19 mouse cellular contexts compared by ENCODE assay signal in genomic region chr15:87188816-87189455, GRCm38 (mm10).
DNase-seq lines count a peak whose midpoint lies in the region; ATAC-seq and TF ChIP-seq lines count a peak whose summit lies in the region.
"Had no signal": no experiment of that assay in that cellular context is flagged by ENCODE, and none has a peak within 500 bp of the region (broad histone marks: within the 10 kb centered on the region; RNA-seq: fewer than 3 reads in every experiment).

No protein-coding gene starts in this region.

- no peak overlapping the region for H3K9ac ChIP-seq in kidney, postnatal 0 days (ENCODE audit: low read depth, low read length)
- H3K9ac ChIP-seq in midbrain, postnatal 0 days (replicated peaks; ENCODE audit: low read length, poor library complexity, severe bottlenecking), result no peak overlapping the region
- H3K9ac ChIP-seq in midbrain, embryonic 16.5 days (ENCODE audit: low read depth, low read length), result no peak overlapping the region
- H3K9ac ChIP-seq: kidney, embryonic 15.5 days had no signal

- no peak overlapping the region for H3K4me2 ChIP-seq in kidney, postnatal 0 days (ENCODE audit: low read length)
- H3K4me2 ChIP-seq in midbrain, postnatal 0 days (ENCODE audit: low read depth, low read length, poor library complexity, severe bottlenecking), result no peak overlapping the region
- no peak overlapping the region for H3K4me2 ChIP-seq in midbrain, embryonic 16.5 days (ENCODE audit: low read length)
- H3K4me2 ChIP-seq: kidney, embryonic 15.5 days had no signal

- H3K4me3 ChIP-seq in kidney, postnatal 0 days (replicated peaks; ENCODE audit: low read depth, low read length), result no peak overlapping the region
- H3K4me3 ChIP-seq in midbrain, postnatal 0 days (ENCODE audit: low read depth, low read length), result no peak overlapping the region
- H3K4me3 ChIP-seq in midbrain, embryonic 16.5 days (ENCODE audit: low read depth, low read length), result no peak overlapping the region
- H3K4me3 ChIP-seq: embryonic facial prominence, embryonic 10.5 days; kidney, embryonic 15.5 days; midbrain, embryonic 10.5 days; myocyte had no signal

- peak; percentile 61 for DNase-seq in embryo, embryonic 10 days (ENCODE audit: low spot score)
- DNase-seq in embryo, embryonic 9.5 days (ENCODE audit: extremely low spot score), result no peak
- no peak for DNase-seq in kidney, postnatal 0 days (ENCODE audit: low spot score)
- no peak for DNase-seq in kidney, postnatal 4 days
- no peak for DNase-seq in midbrain, postnatal 0 days (ENCODE audit: low spot score)
- no peak for DNase-seq in thymus, postnatal 36 days
- DNase-seq: cerebellum, adult 11 months; layer of hippocampus, adult 9-11 months; left cerebral cortex, postnatal 4 days; lung, adult 18-20 months; right cerebral cortex, postnatal 25 days had no signal

- no peaks in the 10 kb centered on the region for H3K27me3 ChIP-seq in kidney, postnatal 0 days (ENCODE audit: insufficient read depth, low read length)
- no peaks in the 10 kb centered on the region for H3K27me3 ChIP-seq in midbrain, postnatal 0 days (ENCODE audit: insufficient read depth, low read length)
- H3K27me3 ChIP-seq in midbrain, embryonic 16.5 days (ENCODE audit: control insufficient read depth, insufficient read depth, low read depth, low read length), result no peaks in the 10 kb centered on the region
- H3K27me3 ChIP-seq: kidney, embryonic 15.5 days had no signal

- WGBS in kidney, postnatal 0 days, result 83% methylated on average over 9 of the region's 9 CpGs
- 74% methylated on average over 9 of the region's 9 CpGs for WGBS in midbrain, postnatal 0 days
- 66% methylated on average over 9 of the region's 9 CpGs for WGBS in midbrain, embryonic 16.5 days

- H3K4me1 ChIP-seq in kidney, postnatal 0 days (replicated peaks; ENCODE audit: insufficient read depth, low read length), result no peaks in the 10 kb centered on the region
- no peaks in the 10 kb centered on the region for H3K4me1 ChIP-seq in midbrain, postnatal 0 days (ENCODE audit: insufficient read depth, low read length)
- H3K4me1 ChIP-seq in midbrain, embryonic 16.5 days (ENCODE audit: control insufficient read depth, insufficient read depth, low read length), result no peaks in the 10 kb centered on the region
- H3K4me1 ChIP-seq: embryonic facial prominence, embryonic 10.5 days; kidney, embryonic 15.5 days; midbrain, embryonic 10.5 days had no signal

- H3K36me3 ChIP-seq in kidney, postnatal 0 days (ENCODE audit: insufficient read depth, low read length), result no peaks in the 10 kb centered on the region
- no peaks in the 10 kb centered on the region for H3K36me3 ChIP-seq in midbrain, postnatal 0 days (ENCODE audit: insufficient read depth, low read length)
- H3K36me3 ChIP-seq in midbrain, embryonic 16.5 days (ENCODE audit: control insufficient read depth, insufficient read depth, low read length), result no peaks in the 10 kb centered on the region
- H3K36me3 ChIP-seq: embryonic facial prominence, embryonic 10.5 days; G1E; kidney, embryonic 15.5 days; midbrain, embryonic 10.5 days had no signal

- no peak overlapping the region for H3K27ac ChIP-seq in kidney, postnatal 0 days
- no peak overlapping the region for H3K27ac ChIP-seq in midbrain, postnatal 0 days (ENCODE audit: low read depth, low read length)
- H3K27ac ChIP-seq in midbrain, embryonic 16.5 days (ENCODE audit: low read length), result no peak overlapping the region
- H3K27ac ChIP-seq: embryonic facial prominence, embryonic 10.5 days; kidney, embryonic 15.5 days; midbrain, embryonic 10.5 days had no signal

- H3K9me3 ChIP-seq in kidney, postnatal 0 days (replicated peaks; ENCODE audit: low read length), result no peaks in the 10 kb centered on the region
- no peaks in the 10 kb centered on the region for H3K9me3 ChIP-seq in midbrain, postnatal 0 days (ENCODE audit: low read length)
- no peaks in the 10 kb centered on the region for H3K9me3 ChIP-seq in midbrain, embryonic 16.5 days (replicated peaks; ENCODE audit: control insufficient read depth, low read length, poor library complexity, severe bottlenecking)
- H3K9me3 ChIP-seq: embryonic facial prominence, embryonic 10.5 days; kidney, embryonic 15.5 days; midbrain, embryonic 10.5 days had no signal

- no peak for ATAC-seq in kidney, postnatal 0 days (replicated peaks; ENCODE audit: low FRiP score, low read depth)
- ATAC-seq in midbrain, postnatal 0 days (ENCODE audit: low FRiP score), result no peak
- ATAC-seq in midbrain, embryonic 16.5 days, result no peak
- no peak for ATAC-seq in granulocyte monocyte progenitor cell, adult 5-6 weeks (replicated peaks; ENCODE audit: poor library complexity, severe bottlenecking)
- ATAC-seq: activated CD4-positive, CD25-positive, alpha-beta regulatory T cell, adult 4 months had no signal

- peak; percentile 39; the same call in 1 of the 2 replicates for TF ChIP-seq CTCF in kidney, postnatal 0 days (IDR thresholded peaks at IDR 0.05; ENCODE audit: low read depth)
- peak; percentile 56 for TF ChIP-seq CTCF in midbrain, postnatal 0 days (IDR thresholded peaks at IDR 0.05)
